Mouse (Mus musculus) colon, adult 2 months (tissue): ENCODE measurements around the gene Srsf11. TPM values are rescaled to one million over a fixed set of nuclear protein-coding genes. Genes with fewer than 3 reads are reported as not detected.

ENCODE experiments used
- polyA plus RNA-seq: library from polyadenylated mRNA; depleted of rRNA; stranded (reverse); fragments of >200 nt; gene quantifications from 2 replicates; pipeline ENCODE4 v1.2.3, GENCODE M21; 2012; rRNA removed

Srsf11 gene
- 159 and 244 TPM in 2 replicates for polyA plus RNA-seq

DNA sequence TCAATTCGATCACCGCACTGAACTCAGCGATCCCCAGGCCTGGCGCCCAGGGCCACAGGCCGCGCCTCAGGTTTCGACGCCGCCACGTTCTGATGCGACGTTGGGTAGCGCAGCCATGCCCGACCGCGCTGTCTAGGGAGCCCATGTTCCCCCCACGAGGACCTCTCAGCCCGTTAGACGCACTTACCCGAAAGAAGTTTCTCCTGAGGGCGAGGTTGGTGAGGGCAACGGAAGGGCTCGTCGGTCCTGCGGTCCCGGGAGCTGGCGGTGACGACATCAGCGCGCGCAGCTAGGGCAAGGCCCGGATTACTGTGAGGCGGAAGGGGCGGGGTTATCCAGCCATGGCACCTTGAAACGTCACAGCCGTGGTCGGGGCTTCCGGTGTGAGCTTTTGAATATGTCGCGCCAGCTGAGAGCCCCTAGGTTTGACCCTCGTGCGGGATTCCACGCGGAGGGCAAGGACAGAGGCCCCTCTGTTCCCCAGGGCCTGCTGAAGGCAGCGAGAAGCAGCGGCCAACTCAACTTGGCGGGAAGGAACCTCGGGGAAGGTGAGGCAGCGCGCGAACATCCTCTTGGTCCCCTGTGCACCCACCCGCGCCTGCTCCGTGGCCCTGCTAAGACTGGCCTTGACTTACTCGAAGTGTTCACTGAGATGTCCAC, at the start of gene Srsf11, which contains the start of gene Lrrc40:
TSS of gene Srsf11 (minus strand) at position 311 of the 660 bp plus-strand sequence.
TSS of gene Lrrc40 (plus strand) at position 334 of the 660 bp plus-strand sequence.

Other genes starting within 250 kb of the Srsf11 start
- gene Cth, start 111.6 kb downstream of the Srsf11 start, polyA plus RNA-seq, result 24.7 and 26.8 TPM in 2 replicates
- 24.9 and 26.9 TPM in 2 replicates for gene Ankrd13c, start 89.4 kb downstream of the Srsf11 start, polyA plus RNA-seq
- gene Lrrc40, start within 50 bp of the Srsf11 start, polyA plus RNA-seq, result 2.4 and 3.3 TPM in 2 replicates